Mouse (Mus musculus) liver, embryonic 14.5 days (tissue): Measurements from ENCODE around the gene Tmprss15. TPM values are rescaled to one million over a fixed set of nuclear protein-coding genes. Genes with fewer than 3 reads are reported as not detected.
A peak's percentile ranks its signal among the peaks of the same experiment; 100 is the strongest.

Source experiments
- ATAC-seq: fragments of 200-750 bp; cut with Nextera tagmentation; 2 replicates; pipeline ENCODE4 v1.8.0; 2017; ENCODE audit warnings: moderate number of reproducible peaks, mild to moderate bottlenecking, moderate library complexity; ENCODE audit not compliant: insufficient read depth
- DNase-seq, 3 experiments: peaks; one replicate each; pipeline ENCODE4 v3.0.0-alpha.2; 2012 to 2013; ENCODE audit warnings: low read depth in 3 of 3, low spot score in 3 of 3
- H3K27ac ChIP-seq: fragments of 300-500 bp; sonication (generic); 2 replicates; pipeline ENCODE4 v1.5.1; 2014; ENCODE audit warnings: moderate library complexity, mild to moderate bottlenecking, control low read depth, inconsistent platforms
- H3K27me3 ChIP-seq: fragments of 300-500 bp; sonication (generic); 2 replicates; pipeline ENCODE4 v1.6.1; 2014; ENCODE audit warnings: mild to moderate bottlenecking, low read length, moderate library complexity; ENCODE audit not compliant: control insufficient read depth, insufficient read depth
- H3K36me3 ChIP-seq: fragments of 300-500 bp; sonication (generic); replicated peaks from 2 replicates; pipeline ENCODE4 v1.6.1; 2014; ENCODE audit warnings: low read depth; ENCODE audit not compliant: control insufficient read depth, insufficient read depth
- H3K4me1 ChIP-seq, 2 experiments: fragments of 200-500 bp in 1 of 2; fragments of 300-500 bp in 1 of 2; sonication (generic) in 1 of 2; replicated peaks; 2 replicates each; pipeline ENCODE4 v1.6.1; 2012 to 2014; ENCODE audit warnings: antibody characterized with exemption in 1 of 2, inconsistent platforms in 1 of 2, low read length in 1 of 2; ENCODE audit not compliant: control insufficient read depth in 2 of 2, insufficient read depth in 2 of 2
- H3K4me2 ChIP-seq: fragments of 300-500 bp; sonication (generic); 2 replicates; pipeline ENCODE4 v1.6.1; 2014; ENCODE audit warnings: low read depth, mild to moderate bottlenecking, control low read depth, moderate library complexity
- H3K4me3 ChIP-seq, 2 experiments: fragments of 200-500 bp in 1 of 2; fragments of 300-500 bp in 1 of 2; sonication (generic) in 1 of 2; 2 replicates each; pipeline ENCODE4 v1.5.1; 2012 to 2014; ENCODE audit warnings: low read depth in 2 of 2, low read length in 2 of 2, mild to moderate bottlenecking in 2 of 2, control low read depth in 1 of 2, inconsistent platforms in 1 of 2, moderate library complexity in 1 of 2; ENCODE audit not compliant: insufficient read depth in 1 of 2
- H3K9ac ChIP-seq: fragments of 300-500 bp; sonication (generic); replicated peaks from 2 replicates; pipeline ENCODE4 v1.6.1; 2014; ENCODE audit warnings: mild to moderate bottlenecking, control low read depth, moderate library complexity
- H3K9me3 ChIP-seq: fragments of 300-500 bp; sonication (generic); 2 replicates; pipeline ENCODE4 v1.6.1; 2016; ENCODE audit warnings: low read length, mixed read lengths; ENCODE audit not compliant: control insufficient read depth
- CTCF ChIP-seq: IDR thresholded peaks from 2 replicates; pipeline ENCODE4 v1.5.1; 2016; ENCODE audit warnings: antibody characterized with exemption, low read depth, control low read depth
- EP300 ChIP-seq: IDR thresholded peaks from 2 replicates; pipeline ENCODE4 v1.6.1; 2016; ENCODE audit warnings: antibody characterized with exemption, low read depth
- WGBS: fragments of 180-500 bp; shearing (Covaris S2); extraction: QIAGEN DNeasy Blood & Tissue Kit; methylation state at CpG from one replicate; pipeline ENCODE4 v1.1.7; 2014; ENCODE audit not compliant: insufficient replicate concordance; 5-methylcytosine and 5-hydroxymethylcytosine counted together
- polyA plus RNA-seq, 2 experiments: library from polyadenylated mRNA; depleted of rRNA in 1 of 2; stranded (reverse) in 1 of 2; unstranded in 1 of 2; fragments of >200 nt; fragmentation: Nextera tagmentation in 1 of 2; extraction: Ambion mirVana in 1 of 2; gene quantifications; 2 replicates each; pipeline versions ENCODE4 v1.2.1 to v1.2.3; 2012 to 2014

The Tmprss15 gene
- polyA plus RNA-seq, 2 experiments, result not detected

- TF ChIP-seq CTCF, result no peak
- TF ChIP-seq EP300, result no peak
- Histone ChIP-seq H3K9ac (no peak overlapping the region), H3K4me3 (no peak overlapping the region), H3K4me1 (no peaks in the 10 kb centered on the region), H3K27ac (no peak overlapping the region), H3K27me3 (no peaks in the 10 kb centered on the region), H3K9me3 (no peaks in the 10 kb centered on the region), H3K36me3 (no peaks in the 10 kb centered on the region), H3K4me2 (no peak overlapping the region)
- DNase-seq, result no peak
- no peak for ATAC-seq
- WGBS, result 65% methylated on average over 9 of the region's 9 CpGs
Measured at GRCm38 (mm10) chr16:79001679-79002078, 89.2 kb downstream of the Tmprss15 start.

DNA sequence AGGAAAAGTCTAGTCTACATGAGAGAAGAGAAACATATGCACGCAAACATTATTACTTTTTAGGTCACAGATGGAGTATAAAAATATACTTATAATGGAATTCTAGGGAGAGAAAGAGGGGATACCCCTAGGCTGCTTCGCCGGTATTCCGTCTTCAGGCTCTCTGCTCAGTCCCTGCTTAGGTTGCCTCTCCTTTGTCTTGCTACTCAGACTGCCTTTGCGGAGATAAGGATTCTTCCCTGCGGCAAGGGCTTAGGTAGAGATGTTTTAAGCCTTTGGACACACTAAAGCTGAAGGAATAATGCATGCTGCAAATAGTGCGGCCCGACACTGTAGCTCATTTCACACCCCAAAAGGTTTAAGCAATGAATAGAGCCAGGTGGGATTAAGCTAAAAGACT, 114.5 kb downstream of the Tmprss15 start:
- no peak overlapping the region for H3K4me3 ChIP-seq
- H3K27me3 ChIP-seq, result no peaks in the 10 kb centered on the region
- no peaks in the 10 kb centered on the region for H3K4me1 ChIP-seq
- no peak overlapping the region for H3K9ac ChIP-seq
- ATAC-seq (no peak), DNase-seq (no peak)
- WGBS, result 66% methylated on average over 8 of the region's 8 CpGs
- H3K27ac ChIP-seq, result no peak overlapping the region
- no peaks in the 10 kb centered on the region for H3K36me3 ChIP-seq
- no peaks in the 10 kb centered on the region for H3K9me3 ChIP-seq
- no peak for TF ChIP-seq EP300
- no peak for TF ChIP-seq CTCF
- H3K4me2 ChIP-seq, result no peak overlapping the region

DNA sequence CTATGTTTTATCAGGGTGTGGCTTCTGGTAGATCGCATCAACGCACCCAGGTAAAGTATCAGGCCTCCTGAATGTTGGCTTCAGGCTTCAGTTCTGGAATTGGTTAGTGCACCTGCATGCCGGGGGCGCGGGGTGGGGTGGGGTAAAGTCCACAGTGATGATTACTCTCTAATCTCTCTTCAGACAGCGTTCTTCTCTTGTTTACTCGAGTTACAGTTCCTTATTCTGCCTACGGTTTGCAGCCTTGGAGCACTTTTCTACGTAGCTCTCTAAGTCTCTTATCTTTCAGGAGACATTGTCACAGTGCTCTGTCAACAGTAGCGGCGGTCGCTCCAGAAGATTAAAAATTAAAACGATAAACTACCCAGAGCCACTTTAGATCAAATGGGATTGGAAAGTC, 116.8 kb downstream of the Tmprss15 start:
- Histone ChIP-seq H3K9ac (no peak overlapping the region), H3K36me3 (no peaks in the 10 kb centered on the region), H3K27me3 (no peaks in the 10 kb centered on the region), H3K4me3 (no peak overlapping the region), H3K4me2 (no peak overlapping the region), H3K9me3 (no peaks in the 10 kb centered on the region), H3K4me1 (no peaks in the 10 kb centered on the region), H3K27ac (no peak overlapping the region)
- TF ChIP-seq CTCF (no peak), EP300 (no peak)
- DNase-seq (no peak), ATAC-seq (no peak)
- 65% methylated on average over 13 of the region's 13 CpGs for WGBS

DNA sequence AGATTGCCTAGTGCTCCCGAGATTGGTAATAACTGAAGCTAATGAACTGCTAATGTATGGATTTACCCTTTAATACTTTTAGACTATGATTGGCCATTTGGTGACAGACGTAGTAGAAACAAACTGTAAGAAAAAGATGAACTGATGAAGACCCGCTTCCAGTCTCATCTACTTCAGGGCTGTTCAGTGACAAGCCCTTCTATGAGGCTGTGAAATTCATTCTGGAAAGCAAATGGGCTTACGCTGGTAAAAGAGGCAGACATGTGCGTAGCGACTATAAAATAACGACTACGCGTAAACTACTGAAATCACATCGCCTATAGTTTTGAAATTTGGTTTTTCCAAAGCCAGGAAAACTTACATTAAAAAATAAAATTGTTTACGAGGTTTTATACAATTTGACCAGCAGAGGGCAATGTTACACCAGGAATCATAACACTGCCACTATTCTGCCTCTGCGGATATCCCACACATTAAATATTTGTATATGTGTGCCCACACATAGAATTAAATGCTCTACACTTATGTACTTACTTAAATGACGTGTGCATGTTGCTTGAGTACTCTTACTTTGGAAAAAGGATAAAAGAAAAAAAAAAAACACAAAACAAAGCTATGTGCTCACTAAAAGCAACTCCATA, 121.7 kb downstream of the Tmprss15 start:
- Histone ChIP-seq H3K27ac (no peak overlapping the region), H3K36me3 (no peaks in the 10 kb centered on the region), H3K9ac (no peak overlapping the region), H3K4me1 (no peaks in the 10 kb centered on the region), H3K9me3 (no peaks in the 10 kb centered on the region), H3K4me2 (no peak overlapping the region), H3K27me3 (no peaks in the 10 kb centered on the region), H3K4me3 (no peak overlapping the region)
- ATAC-seq (no peak), DNase-seq (peak in 1 of 3 experiments; percentile 4)
- no peak for TF ChIP-seq EP300
- peak; percentile 23; the same call in 1 of the 2 replicates for TF ChIP-seq CTCF
- WGBS, result 28% methylated on average over 13 of the region's 13 CpGs

DNA sequence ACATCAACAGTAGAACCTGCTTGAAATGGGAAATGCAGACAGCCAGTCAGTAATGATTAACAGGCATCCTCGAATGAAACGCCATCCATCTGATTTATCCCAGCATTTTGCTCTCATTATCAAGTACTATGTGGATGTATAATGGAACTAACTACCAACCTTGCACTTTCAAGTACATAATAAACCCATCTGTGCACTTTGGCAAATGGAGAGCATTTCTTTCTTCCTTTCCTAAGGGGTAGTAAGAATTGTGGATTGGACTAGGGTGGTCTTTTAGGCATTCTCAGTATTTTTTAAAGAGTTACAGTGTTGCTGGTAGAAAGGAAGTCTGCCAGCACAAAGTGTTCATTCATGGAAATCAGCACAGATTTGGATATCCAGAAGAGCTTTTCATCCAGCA, 133.5 kb downstream of the Tmprss15 start:
- ATAC-seq (no peak), DNase-seq (no peak)
- H3K27ac ChIP-seq, result no peak overlapping the region
- H3K36me3 ChIP-seq, result no peaks in the 10 kb centered on the region
- H3K9me3 ChIP-seq, result no peaks in the 10 kb centered on the region
- no peaks in the 10 kb centered on the region for H3K27me3 ChIP-seq
- 46% methylated on average over 2 of the region's 2 CpGs for WGBS
- H3K4me1 ChIP-seq, result no peaks in the 10 kb centered on the region
- no peak overlapping the region for H3K4me2 ChIP-seq
- no peak overlapping the region for H3K9ac ChIP-seq
- TF ChIP-seq CTCF (no peak), EP300 (no peak)
- H3K4me3 ChIP-seq, result no peak overlapping the region
